Mouse (Mus musculus): ENCODE results near the gene Sorcs2. TPM values are rescaled to one million over a fixed set of nuclear protein-coding genes. Genes with fewer than 3 reads are reported as not detected.
"Not testable (repeated sequence)": the region's sequence is repeated elsewhere in the genome, so short reads cannot be mapped to it uniquely, and the experiment has no call there.

Sorcs2 gene
- polyA plus RNA-seq, 1 experiment from 2014 or later: 5.1 TPM

DNA sequence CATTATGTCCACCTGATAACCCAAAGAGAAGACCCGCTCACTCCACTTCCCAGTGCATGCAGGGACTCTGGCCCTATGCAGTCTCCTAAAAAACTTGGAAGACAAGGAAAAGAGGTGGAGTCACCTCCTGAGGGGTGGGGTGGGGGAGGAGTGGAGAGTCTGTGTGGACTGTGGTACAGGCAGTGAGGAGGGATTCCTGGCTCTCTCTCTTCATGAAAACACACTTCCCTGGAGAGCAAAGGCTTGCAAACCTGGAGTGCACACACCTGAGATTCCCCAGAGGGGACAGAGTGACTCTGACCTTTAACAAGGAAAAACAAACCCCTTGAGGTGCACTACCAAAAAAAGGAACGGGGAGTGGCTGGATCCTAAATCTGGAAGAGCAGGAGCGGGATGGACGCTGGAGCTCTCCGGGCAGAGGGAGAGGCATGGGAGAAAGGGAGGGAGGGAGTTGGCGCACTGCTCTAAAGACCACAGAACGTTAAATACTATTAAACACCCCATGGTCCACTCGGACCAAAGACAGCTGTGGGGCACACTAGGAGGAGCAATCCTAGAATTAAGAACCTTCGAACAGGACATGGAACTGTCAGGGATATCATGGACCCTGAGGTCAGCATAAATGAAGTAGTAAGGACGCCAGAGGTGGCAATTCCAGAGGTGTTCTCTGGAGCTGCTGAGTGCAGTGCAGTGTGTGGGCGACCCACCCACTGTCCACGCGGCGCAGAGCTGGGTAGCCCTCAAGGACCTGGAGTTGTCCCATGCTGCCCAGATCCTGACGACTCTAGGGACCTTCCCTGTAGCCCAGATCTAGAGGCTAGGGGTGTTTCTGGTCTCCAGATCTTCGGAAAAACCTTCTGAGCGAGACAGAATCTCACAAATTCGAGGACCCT lies 1.2 kb downstream of the Sorcs2 start:
- no peak for ATAC-seq
- DNase-seq (ENCODE audit: low spot score): no peak
- peak overlapping the region; percentile 100 for H3K4me2 ChIP-seq (ENCODE audit: low read length)

DNA sequence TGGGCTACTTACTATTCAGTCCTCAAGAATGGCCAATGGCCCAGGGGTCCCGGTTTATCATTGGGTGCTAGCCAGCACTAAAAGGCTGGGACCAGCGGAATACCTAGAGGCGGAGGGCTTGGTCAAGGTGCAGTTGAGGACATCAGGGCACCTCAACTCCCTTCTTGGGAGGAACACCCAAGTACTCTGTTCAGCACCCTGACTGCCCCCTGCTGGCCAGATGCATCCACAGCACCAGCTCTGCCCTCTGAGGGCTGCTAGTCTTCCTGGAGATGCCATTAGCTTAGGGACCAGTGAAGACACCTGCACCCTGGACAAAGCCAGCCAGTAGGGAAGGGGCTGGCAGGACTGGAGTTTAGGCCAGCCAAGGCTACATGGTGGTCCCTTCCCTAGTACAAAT lies 1.9 kb downstream of the Sorcs2 start:
- Histone ChIP-seq H3K4me1 (ENCODE audit: control insufficient read depth, insufficient read depth, low read length) (no peaks in the 10 kb centered on the region), H3K36me3 (ENCODE audit: control insufficient read depth, insufficient read depth, low read length) (no peaks in the 10 kb centered on the region), H3K27me3 (replicated peaks; ENCODE audit: control insufficient read depth, insufficient read depth, low read length) (0 out of 2 replicates have a peak, but pooled peaks cover 10% of the 10 kb centered on the region), H3K27ac (ENCODE audit: low read depth, low read length) (no peak overlapping the region), H3K4me3 (ENCODE audit: low read depth, low read length) (no peak overlapping the region), H3K9me3 (replicated peaks; ENCODE audit: control insufficient read depth, low read length) (no peaks in the 10 kb centered on the region), H3K4me2 (ENCODE audit: low read length) (peak overlapping the region; percentile 100), H3K9ac (ENCODE audit: low read length) (no peak overlapping the region)
- DNase-seq (ENCODE audit: low spot score) (peak; percentile 73), ATAC-seq (no peak)
- WGBS: 70% methylated on average over 3 of the region's 3 CpGs

More for the DNA sequence above, 1.2 kb downstream of the Sorcs2 start:
- WGBS: 4% methylated on average over 18 of the region's 18 CpGs
- no peak overlapping the region; the same call in 1 of the 2 replicates for H3K27ac ChIP-seq (ENCODE audit: low read depth, low read length)
- H3K9ac ChIP-seq (ENCODE audit: low read length): peak overlapping the region; percentile 88
- H3K4me3 ChIP-seq (ENCODE audit: low read depth, low read length): peak overlapping the region; percentile 65
- 0 out of 2 replicates have a peak, but pooled peaks cover 10% of the 10 kb centered on the region for H3K27me3 ChIP-seq (replicated peaks; ENCODE audit: control insufficient read depth, insufficient read depth, low read length)
- H3K9me3 ChIP-seq (replicated peaks; ENCODE audit: control insufficient read depth, low read length): no peaks in the 10 kb centered on the region
- H3K4me1 ChIP-seq (ENCODE audit: control insufficient read depth, insufficient read depth, low read length): no peaks in the 10 kb centered on the region
- H3K36me3 ChIP-seq (ENCODE audit: control insufficient read depth, insufficient read depth, low read length): no peaks in the 10 kb centered on the region

DNA sequence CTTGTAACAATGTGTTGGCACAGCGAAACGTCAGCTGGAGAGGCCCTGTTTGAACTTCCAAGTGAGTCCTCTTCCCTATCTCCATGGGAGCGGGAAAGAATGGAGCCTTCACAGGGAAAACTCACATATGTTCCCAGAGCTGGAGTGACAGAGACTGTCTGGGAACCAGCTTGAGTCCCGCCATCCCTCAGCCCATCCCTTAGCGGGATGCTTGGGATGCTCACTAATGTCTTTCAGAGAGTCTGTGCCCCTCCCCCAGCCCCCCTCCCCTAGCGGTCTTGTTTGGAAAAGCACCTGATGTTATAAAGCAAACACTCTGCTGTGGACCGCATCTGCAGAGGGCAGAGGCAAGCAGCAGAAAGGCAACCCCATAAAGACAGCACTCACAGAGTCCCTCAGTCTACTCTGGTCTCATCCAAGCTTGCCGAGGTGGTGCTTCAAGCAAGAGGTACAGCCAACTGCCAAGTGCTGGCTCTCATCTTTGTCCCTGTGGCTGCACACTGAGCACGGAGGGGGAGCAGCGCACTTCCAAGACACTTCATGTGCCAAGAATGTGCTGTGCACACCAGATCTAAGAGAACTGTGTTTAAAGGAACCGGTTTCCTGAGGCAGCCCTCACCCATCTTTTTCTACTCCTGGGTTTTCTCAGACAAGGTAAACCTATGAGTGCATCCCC lies 3.0 kb downstream of the Sorcs2 start:
- H3K4me3 ChIP-seq (ENCODE audit: low read depth, low read length): no peak overlapping the region
- DNase-seq (ENCODE audit: low spot score) (peak; percentile 44), ATAC-seq (no peak)
- 0 out of 2 replicates have a peak, but pooled peaks cover 5% of the 10 kb centered on the region for H3K27me3 ChIP-seq (replicated peaks; ENCODE audit: control insufficient read depth, insufficient read depth, low read length)
- no peaks in the 10 kb centered on the region for H3K9me3 ChIP-seq (replicated peaks; ENCODE audit: control insufficient read depth, low read length)
- 44% methylated on average over 11 of the region's 11 CpGs for WGBS
- no peak overlapping the region for H3K9ac ChIP-seq (ENCODE audit: low read length)
- H3K27ac ChIP-seq (ENCODE audit: low read depth, low read length): no peak overlapping the region
- H3K4me1 ChIP-seq (ENCODE audit: control insufficient read depth, insufficient read depth, low read length): no peaks in the 10 kb centered on the region
- no peaks in the 10 kb centered on the region for H3K36me3 ChIP-seq (ENCODE audit: control insufficient read depth, insufficient read depth, low read length)
- no peak overlapping the region for H3K4me2 ChIP-seq (ENCODE audit: low read length)

DNA sequence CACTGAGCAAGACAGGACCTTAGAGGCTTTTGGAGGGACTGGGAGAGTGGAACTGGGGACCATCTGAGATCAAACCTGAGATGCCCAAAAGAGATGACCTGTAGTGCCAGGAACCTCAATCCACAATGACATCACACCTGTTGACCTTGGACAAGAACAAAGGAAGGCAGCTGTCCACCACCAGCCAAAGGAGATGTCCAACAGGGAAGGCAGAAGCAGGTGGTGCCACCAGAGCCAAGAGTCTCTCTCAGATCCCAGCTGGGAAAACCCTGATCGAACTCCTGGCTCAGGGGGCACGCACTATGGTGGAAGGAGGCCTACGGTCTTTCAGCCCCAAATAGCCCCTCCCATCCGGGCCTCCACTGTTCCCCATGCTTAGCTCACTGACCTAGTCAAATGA lies 6.2 kb downstream of the Sorcs2 start:
- H3K4me1 ChIP-seq (ENCODE audit: control insufficient read depth, insufficient read depth, low read length): no peaks in the 10 kb centered on the region

DNA sequence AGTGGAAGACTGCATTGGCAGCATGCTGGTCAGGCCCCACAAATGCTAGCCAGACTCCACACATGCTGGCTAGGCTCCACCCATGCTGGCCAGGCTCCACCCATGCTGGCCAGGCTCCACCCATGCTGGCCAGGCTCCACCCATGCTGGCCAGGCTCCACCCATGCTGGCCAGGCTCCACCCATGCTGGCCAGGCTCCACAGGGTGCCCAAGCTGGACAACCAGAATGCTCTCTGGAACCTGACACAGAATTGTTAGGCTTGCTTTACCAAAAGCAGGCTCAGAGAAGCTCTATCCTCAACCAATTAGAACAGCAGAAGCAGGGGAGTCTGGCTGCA lies 7.4 kb downstream of the Sorcs2 start:
- not testable (repeated sequence) for H3K36me3 ChIP-seq (ENCODE audit: control insufficient read depth, insufficient read depth, low read length); H3K4me3 ChIP-seq (ENCODE audit: low read depth, low read length); H3K27me3 ChIP-seq (replicated peaks; ENCODE audit: control insufficient read depth, insufficient read depth, low read length); H3K4me1 ChIP-seq (ENCODE audit: control insufficient read depth, insufficient read depth, low read length); H3K9me3 ChIP-seq (replicated peaks; ENCODE audit: control insufficient read depth, low read length); H3K9ac ChIP-seq (ENCODE audit: low read length); DNase-seq (ENCODE audit: low spot score); H3K27ac ChIP-seq (ENCODE audit: low read depth, low read length); ATAC-seq; H3K4me2 ChIP-seq (ENCODE audit: low read length)

More for the DNA sequence above, 6.2 kb downstream of the Sorcs2 start:
- Histone ChIP-seq H3K9me3 (replicated peaks; ENCODE audit: control insufficient read depth, low read length) (no peaks in the 10 kb centered on the region), H3K27me3 (replicated peaks; ENCODE audit: control insufficient read depth, insufficient read depth, low read length) (no peaks in the 10 kb centered on the region), H3K36me3 (ENCODE audit: control insufficient read depth, insufficient read depth, low read length) (no peaks in the 10 kb centered on the region), H3K4me3 (ENCODE audit: low read depth, low read length) (no peak overlapping the region), H3K4me2 (ENCODE audit: low read length) (no peak overlapping the region), H3K27ac (ENCODE audit: low read depth, low read length) (no peak overlapping the region), H3K9ac (ENCODE audit: low read length) (no peak overlapping the region)
- DNase-seq (ENCODE audit: low spot score): no peak
- 84% methylated on average over 4 of the region's 4 CpGs for WGBS
- ATAC-seq: no peak

DNA sequence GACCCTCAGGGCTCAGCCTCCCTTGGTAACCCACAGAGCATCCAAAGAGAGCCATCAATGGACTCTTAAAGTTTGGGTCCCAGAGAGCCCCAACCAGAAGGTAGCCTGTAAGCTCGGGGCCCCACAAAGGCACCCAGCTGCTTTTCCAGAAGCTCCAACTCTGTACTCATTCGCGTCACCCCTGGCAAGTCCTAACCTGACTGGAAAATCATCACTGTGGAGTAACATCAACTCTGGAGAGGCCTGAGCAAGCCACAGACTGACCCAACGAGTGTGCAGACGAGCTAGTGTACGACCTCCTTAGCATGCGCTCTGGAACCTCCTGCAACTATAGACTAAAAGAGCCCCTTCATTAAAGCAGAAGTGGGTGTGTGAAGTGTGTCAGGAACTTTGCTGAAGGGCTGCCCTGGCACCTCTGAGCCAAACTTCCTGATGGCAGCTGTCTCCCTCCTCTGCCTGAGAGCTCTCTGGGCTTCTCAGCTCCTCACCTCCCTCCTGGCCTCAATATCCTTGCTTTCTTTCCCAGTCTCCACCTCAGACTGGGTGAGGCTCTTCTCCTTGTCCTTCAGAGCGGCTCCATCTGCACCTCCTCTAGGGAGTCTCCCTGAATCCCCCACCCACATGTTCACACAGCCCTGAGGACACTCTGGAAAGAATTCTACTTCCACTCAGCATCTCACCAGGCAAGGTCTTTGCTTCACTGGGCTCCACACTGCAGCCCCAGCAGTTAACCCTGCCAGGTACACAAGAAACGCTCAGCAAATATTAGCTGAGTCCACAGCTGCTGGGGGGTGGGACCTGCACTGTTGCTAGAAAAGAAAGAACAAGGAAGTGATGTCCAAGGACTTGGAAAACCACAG lies 8.0 kb downstream of the Sorcs2 start:
- DNase-seq (ENCODE audit: low spot score): no peak
- Histone ChIP-seq H3K27ac (ENCODE audit: low read depth, low read length) (no peak overlapping the region), H3K4me3 (ENCODE audit: low read depth, low read length) (no peak overlapping the region), H3K4me2 (ENCODE audit: low read length) (no peak overlapping the region), H3K9me3 (replicated peaks; ENCODE audit: control insufficient read depth, low read length) (no peaks in the 10 kb centered on the region), H3K9ac (ENCODE audit: low read length) (no peak overlapping the region), H3K36me3 (ENCODE audit: control insufficient read depth, insufficient read depth, low read length) (no peaks in the 10 kb centered on the region), H3K27me3 (replicated peaks; ENCODE audit: control insufficient read depth, insufficient read depth, low read length) (no peaks in the 10 kb centered on the region), H3K4me1 (ENCODE audit: control insufficient read depth, insufficient read depth, low read length) (no peaks in the 10 kb centered on the region)
- no peak for ATAC-seq
- 78% methylated on average over 9 of the region's 9 CpGs for WGBS

DNA sequence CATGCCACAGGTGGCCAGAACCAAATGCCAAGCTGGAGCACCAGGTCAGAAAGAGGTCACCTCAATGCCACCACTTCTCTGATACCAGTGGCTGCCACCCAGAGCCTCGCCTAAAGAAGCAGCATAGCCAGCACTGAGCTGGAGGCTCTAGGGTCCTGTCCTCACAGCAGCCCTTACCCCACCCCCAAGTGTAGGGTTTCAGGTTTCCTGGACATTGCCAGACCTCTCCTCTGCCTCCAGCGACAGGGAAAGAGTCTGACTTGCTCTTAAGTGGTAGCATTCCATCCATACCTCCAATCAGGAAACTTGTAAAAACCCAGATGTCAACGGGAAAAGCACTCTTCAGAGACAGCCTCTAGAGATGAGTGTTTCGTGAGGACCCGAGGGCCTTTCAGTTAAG lies 12.9 kb downstream of the Sorcs2 start:
- DNase-seq (ENCODE audit: low spot score): no peak
- ATAC-seq: no peak
- Histone ChIP-seq H3K4me2 (ENCODE audit: low read length) (no peak overlapping the region), H3K9me3 (replicated peaks; ENCODE audit: control insufficient read depth, low read length) (no peaks in the 10 kb centered on the region), H3K9ac (ENCODE audit: low read length) (no peak overlapping the region), H3K27ac (ENCODE audit: low read depth, low read length) (no peak overlapping the region), H3K4me3 (ENCODE audit: low read depth, low read length) (no peak overlapping the region), H3K36me3 (ENCODE audit: control insufficient read depth, insufficient read depth, low read length) (no peaks in the 10 kb centered on the region), H3K27me3 (replicated peaks; ENCODE audit: control insufficient read depth, insufficient read depth, low read length) (no peaks in the 10 kb centered on the region), H3K4me1 (ENCODE audit: control insufficient read depth, insufficient read depth, low read length) (no peaks in the 10 kb centered on the region)
- WGBS: 54% methylated on average over 5 of the region's 5 CpGs

DNA sequence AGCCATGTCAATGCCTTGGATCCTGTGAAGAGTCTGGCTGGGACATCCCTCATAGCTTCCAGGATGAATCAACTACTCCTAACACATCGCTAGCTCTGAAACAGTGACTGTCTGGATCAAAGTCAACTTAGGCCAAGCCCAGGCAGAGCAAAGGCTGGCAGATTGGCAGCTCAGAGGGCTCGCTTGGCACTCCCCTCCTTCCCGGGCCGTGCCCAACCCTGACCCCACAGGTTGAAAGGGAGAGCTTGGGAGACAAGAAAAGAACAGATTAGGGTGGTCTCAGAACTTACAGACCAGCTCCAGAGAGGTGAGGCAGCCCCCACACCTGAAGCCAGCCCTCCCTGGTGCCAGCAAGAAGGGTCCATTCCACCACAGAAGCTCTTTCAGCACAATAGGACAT lies 14.5 kb downstream of the Sorcs2 start:
- H3K4me1 ChIP-seq (ENCODE audit: control insufficient read depth, insufficient read depth, low read length): no peaks in the 10 kb centered on the region
- no peak overlapping the region for H3K27ac ChIP-seq (ENCODE audit: low read depth, low read length)
- no peak overlapping the region for H3K4me2 ChIP-seq (ENCODE audit: low read length)
- no peaks in the 10 kb centered on the region for H3K36me3 ChIP-seq (ENCODE audit: control insufficient read depth, insufficient read depth, low read length)
- 86% methylated on average over 4 of the region's 4 CpGs for WGBS
- H3K4me3 ChIP-seq (ENCODE audit: low read depth, low read length): no peak overlapping the region
- H3K9me3 ChIP-seq (replicated peaks; ENCODE audit: control insufficient read depth, low read length): no peaks in the 10 kb centered on the region
- H3K27me3 ChIP-seq (replicated peaks; ENCODE audit: control insufficient read depth, insufficient read depth, low read length): no peaks in the 10 kb centered on the region
- H3K9ac ChIP-seq (ENCODE audit: low read length): no peak overlapping the region
- ATAC-seq (no peak), DNase-seq (ENCODE audit: low spot score) (no peak)
